Mouse (Mus musculus): ENCODE data around the gene Naa15.

Naa15 gene

DNA sequence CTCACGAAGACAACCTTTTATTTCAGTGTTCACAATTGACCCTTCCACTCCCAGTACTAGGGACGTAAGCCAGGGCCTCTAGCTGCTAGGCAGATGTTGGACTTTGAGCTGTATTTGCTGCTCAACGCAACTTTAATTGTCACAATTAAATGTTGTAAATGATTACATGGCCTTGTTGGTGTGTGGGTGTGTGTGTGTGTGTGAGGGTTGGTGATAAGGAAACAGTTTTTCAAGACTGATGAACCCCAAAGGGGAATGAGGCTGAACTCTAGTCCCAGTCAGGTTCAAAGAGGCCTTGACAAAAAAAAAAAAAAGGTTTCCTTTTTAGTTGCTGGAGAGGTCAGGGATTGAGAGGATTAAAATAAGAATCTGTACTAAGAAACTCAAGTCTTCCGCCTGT lies 102.5 kb downstream of the Naa15 start:
- in situ Hi-C loops (cut with MseI, MboI), result no loop called here

GRCm38 (mm10) chr3:51517878-51518762 lies 103.2 kb downstream of the Naa15 start:
- in situ Hi-C loops (cut with MseI, MboI), result no loop called here

DNA sequence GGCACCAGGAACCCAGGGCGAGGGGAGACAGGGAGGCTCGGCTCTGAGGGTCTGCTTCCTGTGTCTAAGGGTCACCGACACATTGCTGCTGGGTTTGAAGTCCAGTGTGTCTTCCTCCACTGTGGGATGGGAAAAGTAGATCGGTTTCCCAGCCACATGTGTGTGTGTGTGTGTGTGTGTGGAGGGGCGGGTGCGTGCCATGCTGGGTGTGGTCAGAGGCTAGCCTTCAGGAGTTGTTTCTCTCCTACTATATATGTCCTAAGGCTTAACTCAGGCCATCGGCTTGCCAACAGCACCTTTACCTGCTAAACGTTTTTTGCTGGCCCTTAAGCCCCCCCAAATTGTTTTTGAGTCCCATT lies 103.8 kb downstream of the Naa15 start:
- in situ Hi-C loops (cut with MseI, MboI), result no loop called here

DNA sequence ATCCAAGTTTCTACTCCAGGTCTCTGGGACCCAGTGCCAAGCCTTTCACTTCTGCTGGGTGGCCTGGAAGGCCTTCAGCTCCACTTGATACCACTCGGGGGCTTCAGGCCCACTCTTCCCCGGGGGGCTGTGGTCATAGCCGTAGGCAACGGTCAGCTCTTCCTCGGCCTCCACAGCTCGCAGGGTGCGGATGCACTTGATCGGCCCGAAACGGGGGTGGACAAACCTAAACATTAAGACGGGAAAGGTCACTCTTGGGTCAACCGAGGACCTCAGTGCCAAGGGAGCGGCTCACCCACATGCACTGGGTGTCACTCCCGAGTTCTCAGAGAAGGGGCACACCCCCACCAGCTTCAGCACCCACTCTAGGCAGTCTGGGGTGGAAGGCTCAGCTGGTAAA lies 106.3 kb downstream of the Naa15 start:
- in situ Hi-C loops (cut with MseI, MboI), result no loop called here

DNA sequence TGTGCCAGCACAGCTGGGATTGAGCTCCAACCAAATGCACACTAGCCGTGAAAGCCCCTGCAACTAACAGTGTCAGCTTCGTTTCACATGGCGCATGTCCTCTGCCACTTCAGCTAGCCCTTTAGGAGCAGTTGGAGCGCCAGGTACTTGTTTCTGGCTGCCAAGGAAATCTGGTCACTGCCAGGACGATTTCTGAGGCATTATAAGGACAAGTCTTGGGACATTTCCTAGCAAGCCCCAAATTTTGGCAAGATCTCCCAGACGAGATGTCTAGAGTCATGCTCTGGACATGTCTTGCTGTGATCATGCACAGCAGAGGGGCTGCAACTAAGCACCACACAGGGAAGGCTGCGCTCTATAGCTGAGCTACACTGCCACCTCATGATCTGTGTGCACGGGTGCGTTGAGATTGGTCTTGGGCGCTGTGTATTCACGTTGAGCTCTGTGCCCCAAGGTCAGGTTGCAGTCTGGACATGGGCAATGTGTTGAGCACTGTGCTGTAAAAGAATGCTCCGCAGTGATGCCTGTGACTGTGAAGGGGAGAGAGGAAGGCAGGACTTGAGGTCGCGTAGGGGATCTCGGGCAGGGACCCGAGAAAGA lies 110.3 kb downstream of the Naa15 start:
- in situ Hi-C loops (cut with MseI, MboI), result no loop called here

All from mouse trophoblast stem cell (cell line).